Mouse (Mus musculus) liver, embryonic 14.5 days (tissue): ENCODE data around the gene Slc9a5. TPM values are rescaled to one million over a fixed set of nuclear protein-coding genes. Genes with fewer than 3 reads are reported as not detected.

Experiments
- ATAC-seq: fragments of 200-750 bp; cut with Nextera tagmentation; 2 replicates; pipeline ENCODE4 v1.8.0; 2017; ENCODE audit warnings: moderate number of reproducible peaks, mild to moderate bottlenecking, moderate library complexity; ENCODE audit not compliant: insufficient read depth
- DNase-seq, 3 experiments: peaks; one replicate each; pipeline ENCODE4 v3.0.0-alpha.2; 2012 to 2013; ENCODE audit warnings: low read depth in 3 of 3, low spot score in 3 of 3
- H3K27ac ChIP-seq: fragments of 300-500 bp; sonication (generic); 2 replicates; pipeline ENCODE4 v1.5.1; 2014; ENCODE audit warnings: moderate library complexity, mild to moderate bottlenecking, control low read depth, inconsistent platforms
- H3K27me3 ChIP-seq: fragments of 300-500 bp; sonication (generic); 2 replicates; pipeline ENCODE4 v1.6.1; 2014; ENCODE audit warnings: mild to moderate bottlenecking, low read length, moderate library complexity; ENCODE audit not compliant: control insufficient read depth, insufficient read depth
- H3K36me3 ChIP-seq: fragments of 300-500 bp; sonication (generic); replicated peaks from 2 replicates; pipeline ENCODE4 v1.6.1; 2014; ENCODE audit warnings: low read depth; ENCODE audit not compliant: control insufficient read depth, insufficient read depth
- H3K4me1 ChIP-seq, 2 experiments: fragments of 200-500 bp in 1 of 2; fragments of 300-500 bp in 1 of 2; sonication (generic) in 1 of 2; replicated peaks; 2 replicates each; pipeline ENCODE4 v1.6.1; 2012 to 2014; ENCODE audit warnings: antibody characterized with exemption in 1 of 2, inconsistent platforms in 1 of 2, low read length in 1 of 2; ENCODE audit not compliant: control insufficient read depth in 2 of 2, insufficient read depth in 2 of 2
- H3K4me2 ChIP-seq: fragments of 300-500 bp; sonication (generic); 2 replicates; pipeline ENCODE4 v1.6.1; 2014; ENCODE audit warnings: low read depth, mild to moderate bottlenecking, control low read depth, moderate library complexity
- H3K4me3 ChIP-seq, 2 experiments: fragments of 200-500 bp in 1 of 2; fragments of 300-500 bp in 1 of 2; sonication (generic) in 1 of 2; 2 replicates each; pipeline ENCODE4 v1.5.1; 2012 to 2014; ENCODE audit warnings: low read depth in 2 of 2, low read length in 2 of 2, mild to moderate bottlenecking in 2 of 2, control low read depth in 1 of 2, inconsistent platforms in 1 of 2, moderate library complexity in 1 of 2; ENCODE audit not compliant: insufficient read depth in 1 of 2
- H3K9ac ChIP-seq: fragments of 300-500 bp; sonication (generic); replicated peaks from 2 replicates; pipeline ENCODE4 v1.6.1; 2014; ENCODE audit warnings: mild to moderate bottlenecking, control low read depth, moderate library complexity
- H3K9me3 ChIP-seq: fragments of 300-500 bp; sonication (generic); 2 replicates; pipeline ENCODE4 v1.6.1; 2016; ENCODE audit warnings: low read length, mixed read lengths; ENCODE audit not compliant: control insufficient read depth
- CTCF ChIP-seq: IDR thresholded peaks from 2 replicates; pipeline ENCODE4 v1.5.1; 2016; ENCODE audit warnings: antibody characterized with exemption, low read depth, control low read depth
- EP300 ChIP-seq: IDR thresholded peaks from 2 replicates; pipeline ENCODE4 v1.6.1; 2016; ENCODE audit warnings: antibody characterized with exemption, low read depth
- WGBS: fragments of 180-500 bp; shearing (Covaris S2); extraction: QIAGEN DNeasy Blood & Tissue Kit; methylation state at CpG from one replicate; pipeline ENCODE4 v1.1.7; 2014; ENCODE audit not compliant: insufficient replicate concordance; 5-methylcytosine and 5-hydroxymethylcytosine counted together
- microRNA counts: library from miRNA; unstranded; fragments of <30 nt; microRNA quantifications from one replicate; lab custom pipeline; 2016
- microRNA-seq: library from miRNA; unstranded; fragments of <30 nt; microRNA quantifications from one replicate; pipeline ENCODE4, GENCODE M21; 2016
- polyA plus RNA-seq, 2 experiments: library from polyadenylated mRNA; depleted of rRNA in 1 of 2; stranded (reverse) in 1 of 2; unstranded in 1 of 2; fragments of >200 nt; fragmentation: Nextera tagmentation in 1 of 2; extraction: Ambion mirVana in 1 of 2; gene quantifications; 2 replicates each; pipeline versions ENCODE4 v1.2.1 to v1.2.3; 2012 to 2014

Gene Slc9a5
- polyA plus RNA-seq, 2 experiments, result 0.08 to 0.87 TPM

GRCm38 (mm10) chr8:105418992-105419391 lies 70.3 kb downstream of the Slc9a5 start:
- Histone ChIP-seq H3K4me2 (no peak overlapping the region), H3K9ac (no peak overlapping the region), H3K4me3 (no peak overlapping the region), H3K4me1 (no peaks in the 10 kb centered on the region), H3K36me3 (no peaks in the 10 kb centered on the region), H3K9me3 (no peaks in the 10 kb centered on the region), H3K27ac (no peak overlapping the region), H3K27me3 (peaks cover 7% of the 10 kb centered on the region)
- 63% methylated on average over 2 of the region's 2 CpGs for WGBS
- ATAC-seq (no peak), DNase-seq (no peak)
- no peak for TF ChIP-seq EP300
- TF ChIP-seq CTCF, result peak; percentile 12; the same call in 1 of the 2 replicates

MicroRNAs within 50 kb of the gene (microRNA counts, 519-probe panel; counts per million panel counts)
- 69.9 counts per million for microRNA mmu-miR-328 (lab: Ali Mortazavi, UCI)

Small RNA genes within 50 kb of the gene (microRNA-seq; reads per million reads assigned to microRNA genes)
- gene Gm27320 (not detected), gene Mir328 (373 reads per million, percentile 62 among the genes with 10 or more reads in this experiment)

Other genes starting within 250 kb of the Slc9a5 start
- not detected in 2 replicates for gene Ces4a, start 217.0 kb upstream of the Slc9a5 start, polyA plus RNA-seq (2012; rRNA removed)
- not detected in 2 replicates for gene Ces4a, start 217.0 kb upstream of the Slc9a5 start, polyA plus RNA-seq (2014; fragmentation: Nextera tagmentation; extraction: Ambion mirVana)
- 3.6 and 5.8 TPM in 2 replicates for gene Cbfb, start 178.2 kb upstream of the Slc9a5 start, polyA plus RNA-seq (2012; rRNA removed)
- 7.5 and 7.8 TPM in 2 replicates for gene Cbfb, start 178.2 kb upstream of the Slc9a5 start, polyA plus RNA-seq (2014; fragmentation: Nextera tagmentation; extraction: Ambion mirVana)
- gene D230025D16Rik, start 123.7 kb upstream of the Slc9a5 start, polyA plus RNA-seq (2012; rRNA removed), result 10.7 and 11.9 TPM in 2 replicates
- 14.7 and 16.7 TPM in 2 replicates for gene D230025D16Rik, start 123.7 kb upstream of the Slc9a5 start, polyA plus RNA-seq (2014; fragmentation: Nextera tagmentation; extraction: Ambion mirVana)
- 1.6 and 1.7 TPM in 2 replicates for gene B3gnt9, start 93.7 kb upstream of the Slc9a5 start, polyA plus RNA-seq (2012; rRNA removed)
- gene B3gnt9, start 93.7 kb upstream of the Slc9a5 start, polyA plus RNA-seq (2014; fragmentation: Nextera tagmentation; extraction: Ambion mirVana), result 2.3 and 3.1 TPM in 2 replicates
- gene Tradd, start 84.2 kb upstream of the Slc9a5 start, polyA plus RNA-seq (2012; rRNA removed), result 5.5 and 6.0 TPM in 2 replicates
- 11.5 and 15.8 TPM in 2 replicates for gene Tradd, start 84.2 kb upstream of the Slc9a5 start, polyA plus RNA-seq (2014; fragmentation: Nextera tagmentation; extraction: Ambion mirVana)
- 1.0 and 1.3 TPM in 2 replicates for gene Fbxl8, start 84.2 kb upstream of the Slc9a5 start, polyA plus RNA-seq (2012; rRNA removed)
- gene Fbxl8, start 84.2 kb upstream of the Slc9a5 start, polyA plus RNA-seq (2014; fragmentation: Nextera tagmentation; extraction: Ambion mirVana), result 0.75 and 0.83 TPM in 2 replicates
- 0.03 TPM in 1 of 2 replicates, not detected in the other for gene Hsf4, start 79.0 kb upstream of the Slc9a5 start, polyA plus RNA-seq (2012; rRNA removed)
- 0.08 TPM in 1 of 2 replicates, not detected in the other for gene Hsf4, start 79.0 kb upstream of the Slc9a5 start, polyA plus RNA-seq (2014; fragmentation: Nextera tagmentation; extraction: Ambion mirVana)
- gene Nol3, start 72.7 kb upstream of the Slc9a5 start, polyA plus RNA-seq (2012; rRNA removed), result 0.02 and 0.03 TPM in 2 replicates
- gene Nol3, start 72.7 kb upstream of the Slc9a5 start, polyA plus RNA-seq (2014; fragmentation: Nextera tagmentation; extraction: Ambion mirVana), result not detected in 2 replicates
- 1.3 and 1.6 TPM in 2 replicates for gene 4931428F04Rik, start 59.0 kb upstream of the Slc9a5 start, polyA plus RNA-seq (2012; rRNA removed)
- 0.48 and 0.62 TPM in 2 replicates for gene 4931428F04Rik, start 59.0 kb upstream of the Slc9a5 start, polyA plus RNA-seq (2014; fragmentation: Nextera tagmentation; extraction: Ambion mirVana)
- gene Exoc3l, start 52.7 kb upstream of the Slc9a5 start, polyA plus RNA-seq (2012; rRNA removed), result 6.2 and 6.5 TPM in 2 replicates
- gene Exoc3l, start 52.7 kb upstream of the Slc9a5 start, polyA plus RNA-seq (2014; fragmentation: Nextera tagmentation; extraction: Ambion mirVana), result 4.5 and 4.7 TPM in 2 replicates
- 275 and 297 TPM in 2 replicates for gene E2f4, start 51.2 kb upstream of the Slc9a5 start, polyA plus RNA-seq (2012; rRNA removed)
- 206 and 227 TPM in 2 replicates for gene E2f4, start 51.2 kb upstream of the Slc9a5 start, polyA plus RNA-seq (2014; fragmentation: Nextera tagmentation; extraction: Ambion mirVana)
- 3.6 and 4.2 TPM in 2 replicates for gene Elmo3, start 43.2 kb upstream of the Slc9a5 start, polyA plus RNA-seq (2012; rRNA removed)
- gene Elmo3, start 43.2 kb upstream of the Slc9a5 start, polyA plus RNA-seq (2014; fragmentation: Nextera tagmentation; extraction: Ambion mirVana), result 2.5 and 2.8 TPM in 2 replicates
- gene Lrrc29, start 22.6 kb upstream of the Slc9a5 start, polyA plus RNA-seq (2012; rRNA removed), result 10.4 and 12.1 TPM in 2 replicates
- gene Lrrc29, start 22.6 kb upstream of the Slc9a5 start, polyA plus RNA-seq (2014; fragmentation: Nextera tagmentation; extraction: Ambion mirVana), result 9.1 and 11.4 TPM in 2 replicates
- gene Tmem208, start 22.5 kb upstream of the Slc9a5 start, polyA plus RNA-seq (2012; rRNA removed), result 59.1 and 66.5 TPM in 2 replicates
- 103 and 107 TPM in 2 replicates for gene Tmem208, start 22.5 kb upstream of the Slc9a5 start, polyA plus RNA-seq (2014; fragmentation: Nextera tagmentation; extraction: Ambion mirVana)
- 3.4 and 4.4 TPM in 2 replicates for gene Fhod1, start 890 bp upstream of the Slc9a5 start, polyA plus RNA-seq (2012; rRNA removed)
- gene Fhod1, start 890 bp upstream of the Slc9a5 start, polyA plus RNA-seq (2014; fragmentation: Nextera tagmentation; extraction: Ambion mirVana), result 0.42 and 0.82 TPM in 2 replicates
- gene Plekhg4, start 24.4 kb downstream of the Slc9a5 start, polyA plus RNA-seq (2012; rRNA removed), result 0.08 TPM in 2 replicates
- 0.06 TPM in 2 replicates for gene Plekhg4, start 24.4 kb downstream of the Slc9a5 start, polyA plus RNA-seq (2014; fragmentation: Nextera tagmentation; extraction: Ambion mirVana)
- gene Kctd19, start 64.7 kb downstream of the Slc9a5 start, polyA plus RNA-seq (2012; rRNA removed), result not detected in 2 replicates
- not detected in 2 replicates for gene Kctd19, start 64.7 kb downstream of the Slc9a5 start, polyA plus RNA-seq (2014; fragmentation: Nextera tagmentation; extraction: Ambion mirVana)
- gene Lrrc36, start 64.7 kb downstream of the Slc9a5 start, polyA plus RNA-seq (2012; rRNA removed), result 0.04 and 0.09 TPM in 2 replicates
- gene Lrrc36, start 64.7 kb downstream of the Slc9a5 start, polyA plus RNA-seq (2014; fragmentation: Nextera tagmentation; extraction: Ambion mirVana), result 0.08 and 0.10 TPM in 2 replicates
- 0.49 and 0.60 TPM in 2 replicates for gene Tppp3, start 122.7 kb downstream of the Slc9a5 start, polyA plus RNA-seq (2012; rRNA removed)
- 0.49 and 0.63 TPM in 2 replicates for gene Tppp3, start 122.7 kb downstream of the Slc9a5 start, polyA plus RNA-seq (2014; fragmentation: Nextera tagmentation; extraction: Ambion mirVana)
- 2.2 and 2.4 TPM in 2 replicates for gene Zdhhc1, start 148.1 kb downstream of the Slc9a5 start, polyA plus RNA-seq (2012; rRNA removed)
- 0.90 and 1.2 TPM in 2 replicates for gene Zdhhc1, start 148.1 kb downstream of the Slc9a5 start, polyA plus RNA-seq (2014; fragmentation: Nextera tagmentation; extraction: Ambion mirVana)
- 1.1 TPM in 2 replicates for gene Hsd11b2, start 169.9 kb downstream of the Slc9a5 start, polyA plus RNA-seq (2012; rRNA removed)
- gene Hsd11b2, start 169.9 kb downstream of the Slc9a5 start, polyA plus RNA-seq (2014; fragmentation: Nextera tagmentation; extraction: Ambion mirVana), result 0.42 and 0.99 TPM in 2 replicates
- 36.0 and 40.1 TPM in 2 replicates for gene Atp6v0d1, start 217.2 kb downstream of the Slc9a5 start, polyA plus RNA-seq (2012; rRNA removed)
- 44.3 and 46.3 TPM in 2 replicates for gene Atp6v0d1, start 217.2 kb downstream of the Slc9a5 start, polyA plus RNA-seq (2014; fragmentation: Nextera tagmentation; extraction: Ambion mirVana)